Mouse (Mus musculus): Measurements from ENCODE around the gene Sp4. TPM values are rescaled to one million over a fixed set of nuclear protein-coding genes. Genes with fewer than 3 reads are reported as not detected.

Gene Sp4
- polyA plus RNA-seq, 1 experiment from 2014 or later, result 15.0 TPM

GRCm38 (mm10) chr12:118212163-118212562 lies 89.1 kb downstream of the Sp4 start:
- Histone ChIP-seq H3K27ac (ENCODE audit: low read depth, low read length) (no peak overlapping the region), H3K27me3 (replicated peaks; ENCODE audit: control insufficient read depth, insufficient read depth, low read length) (no peaks in the 10 kb centered on the region), H3K4me1 (ENCODE audit: control insufficient read depth, insufficient read depth, low read depth, low read length) (no peaks in the 10 kb centered on the region), H3K4me3 (ENCODE audit: low read length) (no peak overlapping the region), H3K36me3 (ENCODE audit: control insufficient read depth, insufficient read depth, low read length) (no peaks in the 10 kb centered on the region), H3K9ac (ENCODE audit: low read depth, low read length) (no peak overlapping the region), H3K9me3 (ENCODE audit: control insufficient read depth, low read length) (no peaks in the 10 kb centered on the region), H3K4me2 (ENCODE audit: low read length) (no peak overlapping the region)
- WGBS, result 91% methylated on average over 2 of the region's 2 CpGs
- ATAC-seq, result no peak

- peaks cover 9% of the 10 kb centered on the region for H3K4me1 ChIP-seq (ENCODE audit: control insufficient read depth, insufficient read depth, low read depth, low read length)
- under 1% methylated on average over 47 of the region's 47 CpGs for WGBS
- peak within 1 kb of the TSS; percentile 59 for H3K9ac ChIP-seq (ENCODE audit: low read depth, low read length)
- peak; percentile 97 for ATAC-seq
- no peaks in the 10 kb centered on the region for H3K9me3 ChIP-seq (ENCODE audit: control insufficient read depth, low read length)
- no peaks in the 10 kb centered on the region for H3K36me3 ChIP-seq (ENCODE audit: control insufficient read depth, insufficient read depth, low read length)
- peak within 1 kb of the TSS; percentile 99 for H3K4me2 ChIP-seq (ENCODE audit: low read length)
- H3K27me3 ChIP-seq (replicated peaks; ENCODE audit: control insufficient read depth, insufficient read depth, low read length), result peaks cover 22% of the 10 kb centered on the region
- no peak within 1 kb of the TSS for H3K27ac ChIP-seq (ENCODE audit: low read depth, low read length)
- peak within 1 kb of the TSS; percentile 59 for H3K4me3 ChIP-seq (ENCODE audit: low read length)
Measured at GRCm38 (mm10) chr12:118198386-118199093, 102.7 kb downstream of the Sp4 start, which contains the start of gene Dnah11. TSS of gene Dnah11 (minus strand) at chr12:118199043.

GRCm38 (mm10) chr12:118196583-118196982 lies 104.7 kb downstream of the Sp4 start:
- Histone ChIP-seq H3K4me3 (ENCODE audit: low read length) (no peak overlapping the region), H3K27ac (ENCODE audit: low read depth, low read length) (no peak overlapping the region), H3K27me3 (replicated peaks; ENCODE audit: control insufficient read depth, insufficient read depth, low read length) (peaks cover 22% of the 10 kb centered on the region), H3K36me3 (ENCODE audit: control insufficient read depth, insufficient read depth, low read length) (no peaks in the 10 kb centered on the region), H3K9me3 (ENCODE audit: control insufficient read depth, low read length) (no peaks in the 10 kb centered on the region), H3K4me1 (ENCODE audit: control insufficient read depth, insufficient read depth, low read depth, low read length) (peaks cover 9% of the 10 kb centered on the region), H3K9ac (ENCODE audit: low read depth, low read length) (no peak overlapping the region), H3K4me2 (ENCODE audit: low read length) (no peak overlapping the region)
- no peak for ATAC-seq
- WGBS, result 65% methylated on average over 2 of the region's 2 CpGs

GRCm38 (mm10) chr12:118189535-118189934 lies 111.7 kb downstream of the Sp4 start:
- no peak overlapping the region for H3K4me2 ChIP-seq (ENCODE audit: low read length)
- H3K4me3 ChIP-seq (ENCODE audit: low read length), result no peak overlapping the region
- WGBS, result 64% methylated on average over 3 of the region's 3 CpGs
- H3K27ac ChIP-seq (ENCODE audit: low read depth, low read length), result no peak overlapping the region
- no peak overlapping the region for H3K9ac ChIP-seq (ENCODE audit: low read depth, low read length)
- no peaks in the 10 kb centered on the region for H3K27me3 ChIP-seq (replicated peaks; ENCODE audit: control insufficient read depth, insufficient read depth, low read length)
- no peak for ATAC-seq
- no peaks in the 10 kb centered on the region for H3K36me3 ChIP-seq (ENCODE audit: control insufficient read depth, insufficient read depth, low read length)
- no peaks in the 10 kb centered on the region for H3K9me3 ChIP-seq (ENCODE audit: control insufficient read depth, low read length)
- H3K4me1 ChIP-seq (ENCODE audit: control insufficient read depth, insufficient read depth, low read depth, low read length), result no peaks in the 10 kb centered on the region

- Histone ChIP-seq H3K9ac (ENCODE audit: low read depth, low read length) (no peak overlapping the region), H3K9me3 (ENCODE audit: control insufficient read depth, low read length) (no peaks in the 10 kb centered on the region), H3K4me1 (ENCODE audit: control insufficient read depth, insufficient read depth, low read depth, low read length) (no peaks in the 10 kb centered on the region), H3K36me3 (ENCODE audit: control insufficient read depth, insufficient read depth, low read length) (no peaks in the 10 kb centered on the region), H3K27me3 (replicated peaks; ENCODE audit: control insufficient read depth, insufficient read depth, low read length) (no peaks in the 10 kb centered on the region), H3K27ac (ENCODE audit: low read depth, low read length) (no peak overlapping the region), H3K4me3 (ENCODE audit: low read length) (no peak overlapping the region), H3K4me2 (ENCODE audit: low read length) (no peak overlapping the region)
- no peak for ATAC-seq
- 41% methylated on average over 2 of the region's 2 CpGs for WGBS
Measured at GRCm38 (mm10) chr12:118187663-118188062, 113.6 kb downstream of the Sp4 start.

GRCm38 (mm10) chr12:118186881-118187489 lies 114.3 kb downstream of the Sp4 start:
- no peak overlapping the region for H3K27ac ChIP-seq (ENCODE audit: low read depth, low read length)

GRCm38 (mm10) chr12:118186120-118186880 lies 114.9 kb downstream of the Sp4 start:
- no peaks in the 10 kb centered on the region for H3K9me3 ChIP-seq (ENCODE audit: control insufficient read depth, low read length)
- WGBS, result 42% methylated on average over 4 of the region's 4 CpGs
- no peak overlapping the region for H3K4me3 ChIP-seq (ENCODE audit: low read length)
- no peak for ATAC-seq
- no peaks in the 10 kb centered on the region for H3K36me3 ChIP-seq (ENCODE audit: control insufficient read depth, insufficient read depth, low read length)
- peaks cover 2% of the 10 kb centered on the region; the same call in 1 of the 2 replicates for H3K27me3 ChIP-seq (replicated peaks; ENCODE audit: control insufficient read depth, insufficient read depth, low read length)
- H3K4me2 ChIP-seq (ENCODE audit: low read length), result no peak overlapping the region
- no peak overlapping the region for H3K27ac ChIP-seq (ENCODE audit: low read depth, low read length)
- H3K9ac ChIP-seq (ENCODE audit: low read depth, low read length), result no peak overlapping the region
- no peaks in the 10 kb centered on the region for H3K4me1 ChIP-seq (ENCODE audit: control insufficient read depth, insufficient read depth, low read depth, low read length)

More at GRCm38 (mm10) chr12:118186881-118187489, 114.3 kb downstream of the Sp4 start:
- 13% methylated on average over 4 of the region's 4 CpGs for WGBS
- Histone ChIP-seq H3K9ac (ENCODE audit: low read depth, low read length) (no peak overlapping the region), H3K27me3 (replicated peaks; ENCODE audit: control insufficient read depth, insufficient read depth, low read length) (peaks cover 2% of the 10 kb centered on the region; the same call in 1 of the 2 replicates), H3K4me2 (ENCODE audit: low read length) (no peak overlapping the region), H3K9me3 (ENCODE audit: control insufficient read depth, low read length) (no peaks in the 10 kb centered on the region), H3K4me3 (ENCODE audit: low read length) (no peak overlapping the region), H3K36me3 (ENCODE audit: control insufficient read depth, insufficient read depth, low read length) (no peaks in the 10 kb centered on the region), H3K4me1 (ENCODE audit: control insufficient read depth, insufficient read depth, low read depth, low read length) (no peaks in the 10 kb centered on the region)
- no peak for ATAC-seq

Measured in hindbrain, embryonic 16.5 days (tissue).